Mouse (Mus musculus) cortical plate, adult 2 months (tissue): Measurements from ENCODE around the gene Hs6st1.

Experiments
- CTCF ChIP-seq: fragments of 200-500 bp; IDR thresholded peaks from 2 replicates; pipeline ENCODE4 v1.5.1; 2011; ENCODE audit warnings: mild to moderate bottlenecking, control low read depth, low read length; ENCODE audit not compliant: insufficient read depth; ENCODE audit errors: extremely low read depth
- POLR2A ChIP-seq: fragments of 200-500 bp; IDR thresholded peaks from 2 replicates; pipeline ENCODE4 v1.6.1; 2011; ENCODE audit warnings: mild to moderate bottlenecking, low read length, control low read depth; ENCODE audit not compliant: insufficient read depth; ENCODE audit errors: extremely low read depth

- TF ChIP-seq CTCF (no peak), POLR2A (no peak)
Observed at GRCm38 (mm10) chr1:36071176-36071575, 3.0 kb downstream of the Hs6st1 start.
